Mouse (Mus musculus): ENCODE data around the gene Zfp319. TPM values are rescaled to one million over a fixed set of nuclear protein-coding genes. Genes with fewer than 3 reads are reported as not detected.

Zfp319 gene
- total RNA-seq, 1 experiment, result 3.2 TPM

DNA sequence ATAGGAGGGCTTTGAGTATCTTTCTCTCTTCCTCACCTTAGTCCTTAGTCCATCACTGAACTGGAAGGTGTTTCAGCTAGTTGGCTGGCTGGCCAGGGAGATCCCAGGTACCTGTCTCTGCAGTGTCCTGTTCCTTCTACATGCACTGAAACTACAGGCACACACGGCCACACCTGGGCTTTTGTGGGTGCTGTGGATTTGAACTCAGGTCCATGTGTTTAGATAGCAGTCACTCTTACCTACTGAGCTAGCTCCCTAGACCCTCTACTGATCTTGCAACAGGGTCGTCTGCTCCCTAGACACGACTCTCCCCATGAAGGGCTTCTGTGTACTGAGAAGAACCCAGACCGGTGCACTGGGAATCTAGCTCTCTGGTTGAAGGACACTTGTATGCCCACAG, 45.4 kb upstream of the Zfp319 start:
- no peak for TF ChIP-seq ZNF384 (IDR thresholded peaks at IDR 0.05; ENCODE audit: low read depth, low read length)
- Histone ChIP-seq H3K4me3 (ENCODE audit: insufficient read depth in 1 of 2, low read depth in 1 of 2, low read length in 2 of 2, poor library complexity in 1 of 2, severe bottlenecking in 1 of 2) (no peak overlapping the region), H3K9ac (ENCODE audit: insufficient read depth, low read depth, low read length, poor library complexity, severe bottlenecking) (no peak overlapping the region), H3K4me1 (ENCODE audit: control insufficient read depth in 2 of 2, insufficient read depth in 2 of 2, low read length in 2 of 2, poor library complexity in 1 of 2) (peaks cover 0 to 10% of the 10 kb centered on the region in 2 experiments; a peak in 2 of 4 replicates), H3K27ac (ENCODE audit: insufficient read depth, low read depth, low read length, poor library complexity, severe bottlenecking) (no peak overlapping the region), H3K36me3 (ENCODE audit: control insufficient read depth, insufficient read depth, low read length, poor library complexity, severe bottlenecking) (no peaks in the 10 kb centered on the region), H3K9me3 (ENCODE audit: control insufficient read depth, insufficient read depth, low read depth, low read length) (no peaks in the 10 kb centered on the region)
- DNase-seq (ENCODE audit: low read depth, low spot score), result no peak
- in situ Hi-C loops (cut with MboI; ENCODE audit: low sequenced_read_pairs in 2 of 2, unreplicated experiment in 2 of 2), result no loop called here

DNA sequence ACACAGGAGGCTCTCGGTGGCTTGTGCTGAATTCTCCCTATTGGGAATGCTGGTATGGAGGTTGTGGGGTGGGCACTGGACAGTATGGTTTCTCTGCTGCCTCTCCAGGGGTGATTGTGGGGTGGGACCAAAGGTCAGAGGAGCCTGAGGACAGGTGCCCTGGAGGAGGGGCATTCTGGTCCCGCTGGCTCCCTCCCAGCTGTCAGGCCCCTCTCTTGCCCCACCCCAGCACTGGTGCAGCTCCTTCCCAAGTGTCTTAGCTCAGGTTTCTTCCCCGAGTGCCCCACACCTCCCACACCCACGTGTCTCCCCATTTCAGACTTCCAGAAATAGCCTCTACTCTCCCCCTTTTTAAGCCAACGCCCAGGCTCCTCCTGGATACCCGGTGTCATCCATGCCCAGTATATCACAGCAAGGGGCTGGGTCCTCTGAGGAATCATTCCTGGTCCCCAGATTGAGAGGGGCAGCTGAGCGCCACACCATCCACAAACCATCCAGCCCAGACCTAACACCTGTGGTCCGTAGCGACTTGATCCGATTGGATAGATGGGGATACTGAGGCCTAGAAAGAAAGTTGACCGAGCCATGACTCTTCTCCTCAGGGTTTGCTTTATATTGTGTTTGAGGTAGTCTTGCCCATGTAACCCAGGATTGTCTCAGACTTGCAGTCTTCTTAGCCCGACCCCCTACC, 44.7 kb upstream of the Zfp319 start:
- in situ Hi-C loops (cut with MboI; ENCODE audit: low sequenced_read_pairs in 2 of 2, unreplicated experiment in 2 of 2), result no loop called here
- Histone ChIP-seq H3K27ac (ENCODE audit: insufficient read depth, low read depth, low read length, poor library complexity, severe bottlenecking) (no peak overlapping the region), H3K9ac (ENCODE audit: insufficient read depth, low read depth, low read length, poor library complexity, severe bottlenecking) (no peak overlapping the region), H3K4me1 (ENCODE audit: control insufficient read depth in 2 of 2, insufficient read depth in 2 of 2, low read length in 2 of 2, poor library complexity in 1 of 2) (peaks cover 0 to 10% of the 10 kb centered on the region in 2 experiments; a peak in 2 of 4 replicates), H3K4me3 (ENCODE audit: insufficient read depth in 1 of 2, low read depth in 1 of 2, low read length in 2 of 2, poor library complexity in 1 of 2, severe bottlenecking in 1 of 2) (no peak overlapping the region), H3K9me3 (ENCODE audit: control insufficient read depth, insufficient read depth, low read depth, low read length) (no peaks in the 10 kb centered on the region), H3K36me3 (ENCODE audit: control insufficient read depth, insufficient read depth, low read length, poor library complexity, severe bottlenecking) (no peaks in the 10 kb centered on the region)
- TF ChIP-seq ZC3H11A (IDR thresholded peaks at IDR 0.05; ENCODE audit: borderline replicate concordance, low read depth, low read length), result no peak
- TF ChIP-seq MAFK (IDR thresholded peaks at IDR 0.05; ENCODE audit: insufficient read depth, low read depth, low read length), result no peak
- TF ChIP-seq ZNF384 (IDR thresholded peaks at IDR 0.05; ENCODE audit: low read depth, low read length), result no peak
- TF ChIP-seq HCFC1 (IDR thresholded peaks at IDR 0.05; ENCODE audit: borderline replicate concordance, insufficient read depth, low read length), result no peak
- TF ChIP-seq CHD2 (IDR thresholded peaks at IDR 0.05; ENCODE audit: low read depth, low read length), result no peak
- no peak for DNase-seq (ENCODE audit: low read depth, low spot score)

DNA sequence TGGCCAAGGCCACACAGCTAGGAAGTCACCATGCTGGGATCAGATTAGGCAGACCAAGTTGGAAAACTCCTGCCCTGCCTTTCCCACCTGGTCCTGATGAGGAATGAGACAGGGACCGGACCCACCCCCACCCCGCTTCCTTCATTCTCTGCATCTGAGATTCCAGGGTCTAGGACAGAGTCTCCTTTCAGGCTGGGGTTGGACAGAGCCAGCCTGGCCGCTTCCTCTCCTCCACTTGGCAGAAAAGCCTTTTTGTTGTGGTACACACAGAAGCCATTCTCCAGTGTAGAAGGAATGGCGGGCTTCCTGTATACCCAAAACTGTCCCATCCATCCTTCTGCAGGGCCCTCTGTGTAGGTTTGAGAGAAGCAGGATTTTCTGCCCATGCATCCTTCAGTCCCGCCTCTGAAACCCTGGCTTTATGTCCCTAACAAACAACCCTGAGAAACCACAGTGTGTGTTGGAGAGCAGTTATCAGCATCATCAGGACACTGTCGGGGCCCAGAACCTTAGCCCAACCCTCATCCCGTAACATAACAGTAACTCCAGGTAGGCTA, 43.7 kb upstream of the Zfp319 start:
- peaks cover 0 to 10% of the 10 kb centered on the region in 2 experiments; a peak in 2 of 4 replicates for H3K4me1 ChIP-seq (ENCODE audit: control insufficient read depth in 2 of 2, insufficient read depth in 2 of 2, low read length in 2 of 2, poor library complexity in 1 of 2)
- no peak for DNase-seq (ENCODE audit: low read depth, low spot score)
- TF ChIP-seq ZNF384 (IDR thresholded peaks at IDR 0.05; ENCODE audit: low read depth, low read length) (no peak), HCFC1 (IDR thresholded peaks at IDR 0.05; ENCODE audit: borderline replicate concordance, insufficient read depth, low read length) (no peak), MAFK (IDR thresholded peaks at IDR 0.05; ENCODE audit: insufficient read depth, low read depth, low read length) (no peak), CHD2 (IDR thresholded peaks at IDR 0.05; ENCODE audit: low read depth, low read length) (no peak), ZC3H11A (IDR thresholded peaks at IDR 0.05; ENCODE audit: borderline replicate concordance, low read depth, low read length) (no peak)
- H3K27ac ChIP-seq (ENCODE audit: insufficient read depth, low read depth, low read length, poor library complexity, severe bottlenecking), result no peak overlapping the region
- in situ Hi-C loops (cut with MboI; ENCODE audit: low sequenced_read_pairs in 2 of 2, unreplicated experiment in 2 of 2), result no loop called here
- H3K36me3 ChIP-seq (ENCODE audit: control insufficient read depth, insufficient read depth, low read length, poor library complexity, severe bottlenecking), result no peaks in the 10 kb centered on the region; the same call in 1 of the 2 replicates
- no peak overlapping the region for H3K4me3 ChIP-seq (ENCODE audit: insufficient read depth in 1 of 2, low read depth in 1 of 2, low read length in 2 of 2, poor library complexity in 1 of 2, severe bottlenecking in 1 of 2)
- no peaks in the 10 kb centered on the region for H3K9me3 ChIP-seq (ENCODE audit: control insufficient read depth, insufficient read depth, low read depth, low read length)
- no peak overlapping the region for H3K9ac ChIP-seq (ENCODE audit: insufficient read depth, low read depth, low read length, poor library complexity, severe bottlenecking)

DNA sequence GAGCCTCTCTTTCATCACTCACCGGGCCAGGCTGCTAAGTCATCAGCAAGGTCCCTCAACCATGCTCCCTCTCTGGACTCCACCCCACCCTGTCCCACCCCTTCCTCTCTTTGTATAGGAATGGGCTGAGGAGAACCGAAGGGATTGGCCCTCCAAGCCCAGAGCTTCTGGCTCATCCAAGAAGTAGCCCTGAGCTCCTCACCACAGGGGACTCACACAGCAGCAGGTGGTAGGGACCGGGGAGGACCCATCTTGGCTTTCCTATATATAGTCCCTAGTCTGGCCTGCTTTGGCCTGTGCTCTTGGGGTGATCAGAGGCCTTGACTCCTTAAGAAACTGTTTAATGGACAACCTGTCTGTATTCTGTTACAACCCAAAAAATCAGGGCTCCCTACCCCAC, 42.7 kb upstream of the Zfp319 start:
- peaks cover 0 to 13% of the 10 kb centered on the region in 2 experiments; a peak in 2 of 4 replicates for H3K4me1 ChIP-seq (ENCODE audit: control insufficient read depth in 2 of 2, insufficient read depth in 2 of 2, low read length in 2 of 2, poor library complexity in 1 of 2)
- H3K9ac ChIP-seq (ENCODE audit: insufficient read depth, low read depth, low read length, poor library complexity, severe bottlenecking), result no peak overlapping the region
- in situ Hi-C loops (cut with MboI; ENCODE audit: low sequenced_read_pairs in 2 of 2, unreplicated experiment in 2 of 2), result no loop called here
- H3K4me3 ChIP-seq (ENCODE audit: insufficient read depth in 1 of 2, low read depth in 1 of 2, low read length in 2 of 2, poor library complexity in 1 of 2, severe bottlenecking in 1 of 2), result no peak overlapping the region
- TF ChIP-seq MAFK (IDR thresholded peaks at IDR 0.05; ENCODE audit: insufficient read depth, low read depth, low read length) (no peak), ZC3H11A (IDR thresholded peaks at IDR 0.05; ENCODE audit: borderline replicate concordance, low read depth, low read length) (no peak), HCFC1 (IDR thresholded peaks at IDR 0.05; ENCODE audit: borderline replicate concordance, insufficient read depth, low read length) (no peak), ZNF384 (IDR thresholded peaks at IDR 0.05; ENCODE audit: low read depth, low read length) (no peak), CHD2 (IDR thresholded peaks at IDR 0.05; ENCODE audit: low read depth, low read length) (no peak)
- H3K27ac ChIP-seq (ENCODE audit: insufficient read depth, low read depth, low read length, poor library complexity, severe bottlenecking), result no peak overlapping the region
- no peaks in the 10 kb centered on the region for H3K9me3 ChIP-seq (ENCODE audit: control insufficient read depth, insufficient read depth, low read depth, low read length)
- DNase-seq (ENCODE audit: low read depth, low spot score), result no peak
- no peaks in the 10 kb centered on the region; the same call in 1 of the 2 replicates for H3K36me3 ChIP-seq (ENCODE audit: control insufficient read depth, insufficient read depth, low read length, poor library complexity, severe bottlenecking)

Data from ES-E14 (cell line).